Mouse (Mus musculus) layer of hippocampus, adult 18-20 months (tissue): ENCODE measurements around the gene Tagln. TPM values are rescaled to one million over a fixed set of nuclear protein-coding genes. Genes with fewer than 3 reads are reported as not detected.

Experiments
- DNase-seq, 2 experiments: peaks; one replicate each; pipeline ENCODE4 v3.0.0; 2022; ENCODE audit warnings: low spot score in 2 of 2
- microRNA-seq, 2 experiments: library from miRNA; unstranded; fragments of <30 nt; microRNA quantifications; one replicate each; pipeline ENCODE4 v1.2.0; 2021
- total RNA-seq, 2 experiments: library from RNA; stranded (reverse); gene quantifications; 2 replicates each; pipeline ENCODE4 v1.2.3; 2021

The Tagln gene
- total RNA-seq, 2 experiments from 2014 or later = 3.4 to 8.3 TPM

DNA sequence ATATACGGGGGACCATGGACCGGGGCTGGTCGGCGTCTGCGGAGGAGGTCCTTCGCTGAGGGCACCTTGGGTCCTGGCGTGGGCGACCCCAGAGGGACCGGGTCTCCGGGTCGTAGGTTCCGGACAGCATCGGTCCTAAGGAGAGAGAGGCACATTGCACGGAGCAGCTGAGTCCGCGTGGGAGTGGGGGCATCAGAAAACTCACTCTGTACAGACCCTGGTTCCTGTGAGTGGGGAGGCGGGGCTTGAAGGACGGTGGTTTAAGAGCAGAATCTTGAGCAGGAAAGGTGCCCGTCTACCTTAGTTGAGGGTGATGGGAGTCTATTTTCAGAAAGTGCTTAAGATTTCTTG, 28.8 kb downstream of the Tagln start:
- no peak for DNase-seq

DNA sequence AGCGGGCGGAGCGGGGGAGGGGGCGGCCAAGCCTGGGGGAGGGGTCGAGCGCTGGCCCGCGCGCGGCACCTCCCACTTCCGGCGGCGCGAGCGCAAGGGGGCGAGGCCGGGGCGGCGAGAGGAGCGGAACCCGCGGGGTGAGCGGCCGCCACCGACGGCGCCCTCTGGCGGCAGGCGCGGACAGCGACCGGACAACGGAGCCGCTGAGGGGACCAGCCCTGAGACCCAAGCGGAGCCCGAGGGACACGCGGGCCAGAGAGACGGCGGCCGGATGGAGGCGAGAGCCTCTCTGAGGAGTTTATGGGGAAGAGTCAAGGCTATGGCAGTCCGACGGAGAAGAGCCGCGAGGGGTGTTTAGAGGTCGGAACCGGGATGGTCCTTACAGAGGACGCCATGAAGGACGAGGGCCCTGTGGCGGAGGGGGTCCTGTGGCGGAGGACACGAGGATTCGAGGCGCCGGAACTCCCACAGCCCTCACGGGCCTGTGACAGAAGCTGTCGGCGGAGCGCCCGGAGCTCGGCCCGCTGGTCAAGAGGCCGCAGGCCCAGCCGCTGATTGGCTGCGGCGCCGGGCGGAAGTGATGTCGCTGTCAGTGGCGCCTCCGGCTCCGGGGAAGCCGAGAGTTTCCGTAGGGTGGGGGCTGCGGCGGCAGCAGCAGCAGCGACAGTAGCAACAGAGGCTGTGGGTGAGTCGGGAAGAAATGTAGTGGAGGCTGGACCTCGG, 29.3 kb downstream of the Tagln start, which contains the start of the genes Pcsk7 and Rnf214:
Gene Pcsk7 (plus strand): TSS at position 143 of the 723 bp plus-strand sequence.
Gene Rnf214 (minus strand): TSS at position 557 of the 723 bp plus-strand sequence.
- DNase-seq = peak; percentile 82 to 92

- DNase-seq = peak in 1 of 2 experiments; percentile 18
These were observed 30.0 kb downstream of the Tagln start for GRCm38 (mm10) chr9:45905811-45906237.

GRCm38 (mm10) chr9:45905196-45905595, 30.7 kb downstream of the Tagln start:
- DNase-seq = no peak

- DNase-seq = no peak
These were observed 42.2 kb downstream of the Tagln start for GRCm38 (mm10) chr9:45893681-45894080.

Small RNA genes lying within 50 kb of the gene (microRNA-seq; reads per million reads assigned to microRNA genes)
- gene Mir7087 = 0 reads per million in 2 experiments

Other genes with a start within 250 kb of the Tagln start
- gene Cep164, start 107.4 kb downstream of the Tagln start, total RNA-seq = 10 to 100 TPM; 11.3 to 13.2 TPM
- gene Bace1, start 97.5 kb downstream of the Tagln start, total RNA-seq = 10 to 100 TPM; 79.9 to 88.1 TPM
- 10 to 100 TPM; 21.4 to 23.1 TPM for gene Pcsk7, start 29.6 kb downstream of the Tagln start, total RNA-seq
- gene Rnf214, start 29.1 kb downstream of the Tagln start, total RNA-seq = 10 to 100 TPM; 71.8 to 73.2 TPM
- 10 to 100 TPM; 69.1 to 76.4 TPM for gene Sidt2, start 19.2 kb upstream of the Tagln start, total RNA-seq
- gene Pafah1b2, start 76.6 kb upstream of the Tagln start, total RNA-seq = 100 to 1,000 TPM; 237 to 239 TPM
- 100 to 1,000 TPM; 143 to 147 TPM for gene Sik3, start 76.8 kb upstream of the Tagln start, total RNA-seq